Mouse (Mus musculus): ENCODE measurements around the gene Nox3. TPM values are rescaled to one million over a fixed set of nuclear protein-coding genes. Genes with fewer than 3 reads are reported as not detected.

Nox3 gene
- total and polyA plus RNA-seq, 3 experiments = not detected

DNA sequence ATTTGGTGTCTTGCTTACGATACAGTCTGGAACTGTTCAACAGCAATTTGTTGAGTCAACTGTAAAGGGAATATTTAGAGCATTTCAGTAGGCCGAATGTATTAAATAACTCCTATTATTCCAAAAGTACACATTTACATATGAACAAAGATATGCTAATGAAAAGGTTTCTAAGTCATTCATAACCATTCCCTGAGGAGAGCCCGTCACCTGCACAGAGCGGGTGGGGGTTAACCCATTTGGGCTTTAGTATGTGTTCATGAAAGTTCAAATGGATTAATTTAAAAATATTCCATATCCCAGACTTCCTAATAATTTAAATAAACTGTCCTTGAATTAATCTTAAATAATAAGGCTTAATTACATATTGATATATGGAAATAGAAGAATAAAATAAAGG is 28.8 kb downstream of the Nox3 start:
- Histone ChIP-seq H3K9ac (ENCODE audit: insufficient read depth, low read depth) (no peak overlapping the region), H3K4me2 (ENCODE audit: insufficient read depth, low read depth, poor library complexity, severe bottlenecking) (no peak overlapping the region), H3K27ac (ENCODE audit: insufficient read depth, low read depth) (no peak overlapping the region), H3K9me3 (replicated peaks; ENCODE audit: low read length) (no peaks in the 10 kb centered on the region), H3K27me3 (replicated peaks) (no peaks in the 10 kb centered on the region), H3K4me1 (ENCODE audit: control insufficient read depth in 1 of 2, insufficient read depth in 2 of 2) (no peaks in the 10 kb centered on the region), H3K79me2 (replicated peaks; ENCODE audit: control insufficient read depth, extremely low read depth, insufficient read depth, poor library complexity, severe bottlenecking) (no peaks in the 10 kb centered on the region), H3K4me3 (replicated peaks in 1 of 3; ENCODE audit: low read depth in 2 of 3, low read length in 2 of 3, poor library complexity in 1 of 3) (no peak overlapping the region), H3K36me3 (replicated peaks in 1 of 2; ENCODE audit: control insufficient read depth in 1 of 2, insufficient read depth in 1 of 2, low read length in 1 of 2) (no peaks in the 10 kb centered on the region)
- no peak for DNase-seq (ENCODE audit: extremely low read depth)
- in situ Hi-C loops (cut with MboI; ENCODE audit: low pct_ligation_motif_present, low pct_unique_long_range_greater_than_20kb, low sequenced_read_pairs) (no loop called here), dilution Hi-C loops (cut with MboI; ENCODE audit: extremely low pct_ligation_motif_present, extremely low pct_unique_long_range_greater_than_20kb, low sequenced_read_pairs) (no loop called here)
- no peak for TF ChIP-seq UBTF (IDR thresholded peaks at IDR 0.05; ENCODE audit: low read depth, low read length)
- no peak for TF ChIP-seq CHD1 (IDR thresholded peaks at IDR 0.05; ENCODE audit: low read depth, low read length)
- TF ChIP-seq MYC (IDR thresholded peaks at IDR 0.05; ENCODE audit: low read depth, low read length) = no peak
- TF ChIP-seq NELFE (IDR thresholded peaks at IDR 0.05; ENCODE audit: low read depth, low read length) = no peak
- TF ChIP-seq RCOR1 (conservative IDR thresholded peaks at IDR 0.05; ENCODE audit: low read depth, low read length) = no peak
- no peak for TF ChIP-seq PAX5 (IDR thresholded peaks at IDR 0.05; ENCODE audit: low read length)
- TF ChIP-seq CTCF (conservative IDR thresholded peaks at IDR 0.05 in 1 of 2, IDR thresholded peaks at IDR 0.05 in 1 of 2; ENCODE audit: low read depth in 2 of 2, low read length in 2 of 2) = no peak
- no peak for TF ChIP-seq MXI1 (IDR thresholded peaks at IDR 0.05; ENCODE audit: low read depth, low read length)
- no peak for TF ChIP-seq MAX (IDR thresholded peaks at IDR 0.05; ENCODE audit: low read length)
- no peak for TF ChIP-seq TBP (conservative IDR thresholded peaks at IDR 0.05; ENCODE audit: low read depth, low read length)
- no peak for TF ChIP-seq GABPA (IDR thresholded peaks at IDR 0.05; ENCODE audit: insufficient replicate concordance, low read depth, low read length)
- TF ChIP-seq USF2 (conservative IDR thresholded peaks at IDR 0.05; ENCODE audit: low read depth, low read length) = no peak
- no peak for TF ChIP-seq HCFC1 (IDR thresholded peaks at IDR 0.05; ENCODE audit: low read depth, low read length)
- TF ChIP-seq ZC3H11A (IDR thresholded peaks at IDR 0.05; ENCODE audit: low read depth, low read length) = no peak

- Histone ChIP-seq H3K79me2 (replicated peaks; ENCODE audit: control insufficient read depth, extremely low read depth, insufficient read depth, poor library complexity, severe bottlenecking) (no peaks in the 10 kb centered on the region), H3K36me3 (replicated peaks in 1 of 2; ENCODE audit: control insufficient read depth in 1 of 2, insufficient read depth in 1 of 2, low read length in 1 of 2) (no peaks in the 10 kb centered on the region), H3K27ac (ENCODE audit: insufficient read depth, low read depth) (no peak overlapping the region), H3K4me3 (replicated peaks in 1 of 3; ENCODE audit: low read depth in 2 of 3, low read length in 2 of 3, poor library complexity in 1 of 3) (no peak overlapping the region), H3K4me2 (ENCODE audit: insufficient read depth, low read depth, poor library complexity, severe bottlenecking) (no peak overlapping the region), H3K4me1 (ENCODE audit: control insufficient read depth in 1 of 2, insufficient read depth in 2 of 2) (no peaks in the 10 kb centered on the region), H3K27me3 (replicated peaks) (no peaks in the 10 kb centered on the region), H3K9me3 (replicated peaks; ENCODE audit: low read length) (no peaks in the 10 kb centered on the region), H3K9ac (ENCODE audit: insufficient read depth, low read depth) (no peak overlapping the region)
- DNase-seq (ENCODE audit: extremely low read depth) = no peak
- dilution Hi-C loops (cut with MboI; ENCODE audit: extremely low pct_ligation_motif_present, extremely low pct_unique_long_range_greater_than_20kb, low sequenced_read_pairs) = no loop called here
- TF ChIP-seq KAT2A (IDR thresholded peaks at IDR 0.05; ENCODE audit: insufficient replicate concordance, low read length) (no peak), ELF1 (IDR thresholded peaks at IDR 0.05; ENCODE audit: low read depth, low read length) (no peak), JUND (conservative IDR thresholded peaks at IDR 0.05; ENCODE audit: low read depth, low read length) (no peak), RAD21 (IDR thresholded peaks at IDR 0.05; ENCODE audit: low read depth, low read length) (no peak; the same call in 1 of the 2 replicates), UBTF (IDR thresholded peaks at IDR 0.05; ENCODE audit: low read depth, low read length) (no peak), SMC3 (IDR thresholded peaks at IDR 0.05; ENCODE audit: low read depth, low read length) (no peak), JUN (IDR thresholded peaks at IDR 0.05; ENCODE audit: insufficient read depth, low read depth, low read length) (no peak), RCOR1 (conservative IDR thresholded peaks at IDR 0.05; ENCODE audit: low read depth, low read length) (no peak)
- in situ Hi-C loops (cut with MboI; ENCODE audit: low pct_ligation_motif_present, low pct_unique_long_range_greater_than_20kb, low sequenced_read_pairs) = no loop called here
Observed at GRCm38 (mm10) chr17:3665321-3665720, 30.7 kb downstream of the Nox3 start.
